Comparison of ENCODE assay signal across 9 mouse cellular contexts in the genomic region with DNA sequence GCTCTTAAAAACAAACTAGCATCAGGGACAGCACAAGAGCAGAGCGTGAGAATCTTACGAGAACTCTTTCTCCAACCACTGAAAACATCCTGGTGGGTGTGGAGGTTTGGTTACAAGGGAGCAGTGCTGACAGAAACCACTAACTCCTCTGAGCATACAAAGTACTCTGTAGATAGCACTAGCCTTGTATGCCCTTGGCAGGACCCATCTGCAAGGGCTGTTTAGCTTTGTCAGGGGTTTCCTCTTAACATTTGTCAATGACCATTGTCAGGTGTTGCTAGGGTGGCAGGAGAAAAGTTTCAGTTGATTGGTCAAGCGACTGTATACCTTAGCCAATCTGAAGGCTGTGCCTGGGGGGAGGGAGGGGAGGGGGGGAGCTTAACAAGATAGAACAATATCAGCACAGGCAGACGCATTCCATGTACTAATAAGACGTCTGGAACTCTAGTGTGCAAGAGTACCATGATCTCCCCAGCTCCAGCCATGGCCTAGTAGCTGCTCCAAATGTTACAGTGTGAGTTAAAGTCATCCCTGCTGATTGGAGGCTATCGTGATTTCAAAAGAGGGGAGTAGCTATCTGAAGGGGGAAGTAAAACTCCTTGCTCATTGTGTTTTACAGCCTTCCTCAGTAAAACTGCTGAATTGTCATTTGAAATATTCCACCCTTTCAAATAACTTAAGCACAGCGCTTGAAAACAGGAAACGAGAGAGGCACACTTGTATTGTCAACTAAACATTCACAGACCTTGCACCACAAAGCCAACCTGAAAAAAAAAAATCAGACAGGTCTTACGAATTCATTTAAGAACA.
A peak's percentile ranks its signal among the peaks of the same experiment; 100 is the strongest.
DNase-seq lines count a peak whose midpoint lies in the region; ATAC-seq and TF ChIP-seq lines count a peak whose summit lies in the region.
"Had no signal": no experiment of that assay in that cellular context is flagged by ENCODE, and none has a peak within 500 bp of the region (broad histone marks: within the 10 kb centered on the region; RNA-seq: fewer than 3 reads in every experiment).

No protein-coding gene starts in this region.

- TF ChIP-seq POLR2A in spleen, adult 2 months (IDR thresholded peaks at IDR 0.05; ENCODE audit: low read depth, low read length): no peak

- ATAC-seq in forebrain, embryonic 14.5 days: peak; percentile 44; the same call in 1 of the 2 replicates
- peak; percentile 76 for ATAC-seq in neural tube, embryonic 12.5 days (ENCODE audit: low FRiP score, low read depth)

- TF ChIP-seq CTCF in spleen, adult 2 months (IDR thresholded peaks at IDR 0.05; ENCODE audit: extremely low read depth, insufficient read depth, insufficient read length, insufficient replicate concordance): no peak

- H3K9me3 ChIP-seq in forebrain, embryonic 14.5 days (replicated peaks; ENCODE audit: control insufficient read depth, low read length): no peaks in the 10 kb centered on the region
- no peaks in the 10 kb centered on the region for H3K9me3 ChIP-seq in neural tube, embryonic 12.5 days

- no peak overlapping the region for H3K4me3 ChIP-seq in spleen, adult 2 months (ENCODE audit: extremely low read depth, insufficient read depth, insufficient read length)
- no peak overlapping the region for H3K4me3 ChIP-seq in forebrain, embryonic 14.5 days (ENCODE audit: low read depth, low read length)
- no peak overlapping the region for H3K4me3 ChIP-seq in neural tube, embryonic 12.5 days
- H3K4me3 ChIP-seq: myocyte had no signal

- H3K4me2 ChIP-seq in forebrain, embryonic 14.5 days (ENCODE audit: low read length): no peak overlapping the region
- H3K4me2 ChIP-seq in neural tube, embryonic 12.5 days (replicated peaks): no peak overlapping the region

- H3K36me3 ChIP-seq in spleen, adult 2 months (ENCODE audit: control insufficient read depth, insufficient read depth, low read length): no peaks in the 10 kb centered on the region
- H3K36me3 ChIP-seq in forebrain, embryonic 14.5 days (ENCODE audit: control insufficient read depth, insufficient read depth, low read length): no peaks in the 10 kb centered on the region
- H3K36me3 ChIP-seq in neural tube, embryonic 12.5 days: no peaks in the 10 kb centered on the region

- H3K27ac ChIP-seq in spleen, adult 2 months (ENCODE audit: insufficient read depth, low read length): peak overlapping the region; percentile 93
- H3K27ac ChIP-seq in forebrain, embryonic 14.5 days (ENCODE audit: low read depth, low read length): no peak overlapping the region
- no peak overlapping the region for H3K27ac ChIP-seq in neural tube, embryonic 12.5 days

- H3K4me1 ChIP-seq in spleen, adult 2 months (ENCODE audit: control insufficient read depth, insufficient read depth, insufficient read length): peaks cover 9% of the 10 kb centered on the region; the same call in 1 of the 2 replicates
- H3K4me1 ChIP-seq in forebrain, embryonic 14.5 days (ENCODE audit: control insufficient read depth, insufficient read depth, low read length): no peaks in the 10 kb centered on the region; the same call in 1 of the 2 replicates
- H3K4me1 ChIP-seq in neural tube, embryonic 12.5 days: peaks cover 16% of the 10 kb centered on the region; the same call in 1 of the 2 replicates

- intact Hi-C loops in left cerebral cortex, postnatal 4 days (cut with DNase I): loop anchor here (10.0 kb wide), 1 partner anchor 579 kb away; no protein-coding TSS in a partner anchor

- WGBS in spleen, adult 2 months: 15% methylated on average over 9 of the region's 9 CpGs
- 42% methylated on average over 9 of the region's 9 CpGs for WGBS in forebrain, embryonic 14.5 days
- 33% methylated on average over 9 of the region's 9 CpGs for WGBS in neural tube, embryonic 12.5 days

- H3K9ac ChIP-seq in forebrain, embryonic 14.5 days (ENCODE audit: low read length): no peak overlapping the region
- H3K9ac ChIP-seq in neural tube, embryonic 12.5 days: no peak overlapping the region

- peak; percentile 14 to 49 for DNase-seq in spleen, adult 2 months (ENCODE audit: low read depth in 1 of 2, low spot score in 2 of 2)
- DNase-seq in spleen, adult 18-20 months: no peak
- DNase-seq in forebrain, embryonic 14.5 days (ENCODE audit: low spot score): no peak
- peak; percentile 21 for DNase-seq in liver
- no peak for DNase-seq in gastrocnemius, postnatal 4 days (ENCODE audit: low spot score in 2 of 2)
- no peak for DNase-seq in frontal cortex, postnatal 14 days (ENCODE audit: low spot score in 2 of 2)
- DNase-seq in left cerebral cortex, postnatal 4 days: no peak

- no peaks in the 10 kb centered on the region for H3K27me3 ChIP-seq in spleen, adult 2 months (ENCODE audit: control insufficient read depth, insufficient read depth, low read length)
- H3K27me3 ChIP-seq in forebrain, embryonic 14.5 days (replicated peaks; ENCODE audit: control insufficient read depth, insufficient read depth, low read length): no peaks in the 10 kb centered on the region
- H3K27me3 ChIP-seq in neural tube, embryonic 12.5 days (replicated peaks): no peaks in the 10 kb centered on the region

Comparison
In these comparisons a context has a peak if more than half of its experiments do, and no peak if none do; other contexts are left out.
1. DNase-seq: peak in spleen, adult 2 months (2 of 2) and liver (single experiment); none in spleen, adult 18-20 months (0 of 2), forebrain, embryonic 14.5 days (single experiment), gastrocnemius, postnatal 4 days (0 of 2), frontal cortex, postnatal 14 days (0 of 2) and left cerebral cortex, postnatal 4 days (single experiment).